Mouse (Mus musculus): ENCODE data around the gene Plpp3. TPM values are rescaled to one million over a fixed set of nuclear protein-coding genes. Genes with fewer than 3 reads are reported as not detected.

Plpp3 gene
- polyA plus RNA-seq, 1 experiment, result not detected

- TF ChIP-seq POLR2A (IDR thresholded peaks at IDR 0.05; ENCODE audit: insufficient read depth, low read depth, low read length) (no peak), CTCF (IDR thresholded peaks at IDR 0.05; ENCODE audit: insufficient read depth, low read depth, low read length) (no peak)
- Histone ChIP-seq H3K27ac (ENCODE audit: insufficient read depth, low read depth, low read length) (no peak overlapping the region), H3K4me1 (ENCODE audit: control insufficient read depth, insufficient read depth, low read length) (peaks cover 9% of the 10 kb centered on the region; the same call in 1 of the 2 replicates), H3K4me3 (ENCODE audit: insufficient read depth, low read depth, low read length) (no peak overlapping the region)
- WGBS, result 75% methylated on average over 2 of the region's 2 CpGs
Observed at GRCm38 (mm10) chr4:105203303-105203761, 46.2 kb downstream of the Plpp3 start.

- no peak overlapping the region for H3K27ac ChIP-seq (ENCODE audit: insufficient read depth, low read depth, low read length)
- 74% methylated on average over 9 of the region's 9 CpGs for WGBS
- H3K4me3 ChIP-seq (ENCODE audit: insufficient read depth, low read depth, low read length), result no peak overlapping the region
- TF ChIP-seq CTCF (IDR thresholded peaks at IDR 0.05; ENCODE audit: insufficient read depth, low read depth, low read length), result no peak
- no peak for TF ChIP-seq POLR2A (IDR thresholded peaks at IDR 0.05; ENCODE audit: insufficient read depth, low read depth, low read length)
- H3K4me1 ChIP-seq (ENCODE audit: control insufficient read depth, insufficient read depth, low read length), result peaks cover 5% of the 10 kb centered on the region; the same call in 1 of the 2 replicates
Observed at GRCm38 (mm10) chr4:105204071-105204470, 46.9 kb downstream of the Plpp3 start.

- no peak for TF ChIP-seq POLR2A (IDR thresholded peaks at IDR 0.05; ENCODE audit: insufficient read depth, low read depth, low read length)
- TF ChIP-seq CTCF (IDR thresholded peaks at IDR 0.05; ENCODE audit: insufficient read depth, low read depth, low read length), result no peak
- Histone ChIP-seq H3K27ac (ENCODE audit: insufficient read depth, low read depth, low read length) (no peak overlapping the region), H3K4me3 (ENCODE audit: insufficient read depth, low read depth, low read length) (no peak overlapping the region), H3K4me1 (ENCODE audit: control insufficient read depth, insufficient read depth, low read length) (peaks cover 5% of the 10 kb centered on the region; the same call in 1 of the 2 replicates)
- 74% methylated on average over 15 of the region's 15 CpGs for WGBS
Observed at GRCm38 (mm10) chr4:105205045-105205851, 48.1 kb downstream of the Plpp3 start.

DNA sequence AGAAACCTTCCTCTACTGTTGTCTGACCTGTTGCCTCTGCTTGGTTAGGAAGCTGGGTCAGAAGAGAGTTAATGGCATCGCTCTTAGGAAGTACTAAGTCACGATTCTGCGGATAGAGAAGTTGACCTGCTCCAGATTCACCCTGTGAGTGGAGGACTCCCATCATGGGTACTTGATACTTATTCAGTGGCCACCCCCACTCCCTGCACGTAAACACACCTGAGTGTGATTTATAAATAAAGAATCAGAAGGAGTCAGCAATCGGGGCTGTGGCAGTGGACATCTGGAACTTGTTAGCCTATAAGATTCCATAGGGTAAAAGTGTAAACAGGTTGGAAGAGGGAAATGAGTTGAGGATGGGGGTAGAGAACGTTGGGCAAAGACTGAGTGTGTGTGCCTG lies 49.0 kb downstream of the Plpp3 start:
- TF ChIP-seq POLR2A (IDR thresholded peaks at IDR 0.05; ENCODE audit: insufficient read depth, low read depth, low read length), result no peak
- TF ChIP-seq CTCF (IDR thresholded peaks at IDR 0.05; ENCODE audit: insufficient read depth, low read depth, low read length), result no peak
- 85% methylated on average over 6 of the region's 6 CpGs for WGBS
- Histone ChIP-seq H3K4me1 (ENCODE audit: control insufficient read depth, insufficient read depth, low read length) (peaks cover 2% of the 10 kb centered on the region; the same call in 1 of the 2 replicates), H3K4me3 (ENCODE audit: insufficient read depth, low read depth, low read length) (no peak overlapping the region), H3K27ac (ENCODE audit: insufficient read depth, low read depth, low read length) (no peak overlapping the region)

GRCm38 (mm10) chr4:105206995-105207394 lies 49.8 kb downstream of the Plpp3 start:
- no peak for TF ChIP-seq CTCF (IDR thresholded peaks at IDR 0.05; ENCODE audit: insufficient read depth, low read depth, low read length)
- TF ChIP-seq POLR2A (IDR thresholded peaks at IDR 0.05; ENCODE audit: insufficient read depth, low read depth, low read length), result no peak
- 56% methylated on average over 8 of the region's 8 CpGs for WGBS
- no peak overlapping the region for H3K4me3 ChIP-seq (ENCODE audit: insufficient read depth, low read depth, low read length)
- no peak overlapping the region for H3K27ac ChIP-seq (ENCODE audit: insufficient read depth, low read depth, low read length)
- H3K4me1 ChIP-seq (ENCODE audit: control insufficient read depth, insufficient read depth, low read length), result peaks cover 2% of the 10 kb centered on the region; the same call in 1 of the 2 replicates

GRCm38 (mm10) chr4:105207641-105208040 lies 50.5 kb downstream of the Plpp3 start:
- Histone ChIP-seq H3K4me3 (ENCODE audit: insufficient read depth, low read depth, low read length) (no peak overlapping the region), H3K27ac (ENCODE audit: insufficient read depth, low read depth, low read length) (no peak overlapping the region), H3K4me1 (ENCODE audit: control insufficient read depth, insufficient read depth, low read length) (peaks cover 2% of the 10 kb centered on the region; the same call in 1 of the 2 replicates)
- 88% methylated on average over 4 of the region's 4 CpGs for WGBS
- no peak for TF ChIP-seq CTCF (IDR thresholded peaks at IDR 0.05; ENCODE audit: insufficient read depth, low read depth, low read length)
- no peak for TF ChIP-seq POLR2A (IDR thresholded peaks at IDR 0.05; ENCODE audit: insufficient read depth, low read depth, low read length)

- no peak for TF ChIP-seq CTCF (IDR thresholded peaks at IDR 0.05; ENCODE audit: insufficient read depth, low read depth, low read length)
- TF ChIP-seq POLR2A (IDR thresholded peaks at IDR 0.05; ENCODE audit: insufficient read depth, low read depth, low read length), result no peak
Observed at GRCm38 (mm10) chr4:105208977-105209376, 51.8 kb downstream of the Plpp3 start.

DNA sequence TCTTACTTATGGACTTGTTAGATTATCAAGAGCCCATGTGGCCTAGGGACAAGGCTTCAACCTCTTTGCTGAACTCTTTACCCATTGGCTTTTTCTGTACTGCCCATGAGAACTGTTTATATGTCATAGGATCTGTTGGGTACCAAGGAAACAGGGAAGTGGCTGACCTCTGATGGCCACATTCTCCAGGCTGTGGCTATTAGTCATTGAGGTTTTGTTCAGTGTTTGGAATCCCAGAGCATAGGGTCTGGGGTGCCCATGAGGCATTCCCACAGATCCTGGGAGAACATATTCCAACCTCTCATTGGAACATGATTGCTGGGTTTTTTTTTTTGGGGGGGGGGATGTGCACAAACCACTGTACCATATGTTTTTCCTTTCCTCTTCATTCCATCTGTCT lies 56.2 kb downstream of the Plpp3 start:
- H3K27ac ChIP-seq (ENCODE audit: insufficient read depth, low read depth, low read length), result no peak overlapping the region
- no peak for TF ChIP-seq POLR2A (IDR thresholded peaks at IDR 0.05; ENCODE audit: insufficient read depth, low read depth, low read length)
- TF ChIP-seq CTCF (IDR thresholded peaks at IDR 0.05; ENCODE audit: insufficient read depth, low read depth, low read length), result no peak
- no peak overlapping the region for H3K4me3 ChIP-seq (ENCODE audit: insufficient read depth, low read depth, low read length)
- H3K4me1 ChIP-seq (ENCODE audit: control insufficient read depth, insufficient read depth, low read length), result peaks cover 4% of the 10 kb centered on the region

More at GRCm38 (mm10) chr4:105208977-105209376, 51.8 kb downstream of the Plpp3 start:
- H3K4me3 ChIP-seq (ENCODE audit: insufficient read depth, low read depth, low read length), result no peak overlapping the region
- H3K4me1 ChIP-seq (ENCODE audit: control insufficient read depth, insufficient read depth, low read length), result peaks cover 2% of the 10 kb centered on the region; the same call in 1 of the 2 replicates
- WGBS, result 84% methylated on average over 5 of the region's 5 CpGs
- no peak overlapping the region for H3K27ac ChIP-seq (ENCODE audit: insufficient read depth, low read depth, low read length)

- 85% methylated on average over 1 of the region's 1 CpGs for whole genome bisulfite sequencing
- no peak for TF ChIP-seq POLR2A (IDR thresholded peaks at IDR 0.05; ENCODE audit: insufficient read depth, low read depth, low read length)
- no peak for TF ChIP-seq CTCF (IDR thresholded peaks at IDR 0.05; ENCODE audit: insufficient read depth, low read depth, low read length)
Observed at GRCm38 (mm10) chr4:105214438-105214837, 57.3 kb downstream of the Plpp3 start.

More at GRCm38 (mm10) chr4:105214438-105214837, 57.3 kb downstream of the Plpp3 start:
- no peak overlapping the region for H3K4me3 ChIP-seq (ENCODE audit: insufficient read depth, low read depth, low read length)
- no peak overlapping the region for H3K27ac ChIP-seq (ENCODE audit: insufficient read depth, low read depth, low read length)
- peaks cover 4% of the 10 kb centered on the region for H3K4me1 ChIP-seq (ENCODE audit: control insufficient read depth, insufficient read depth, low read length)

All from olfactory bulb, adult 2 months (tissue).